Mouse (Mus musculus): Measurements from ENCODE around the gene Diras1.

DNA sequence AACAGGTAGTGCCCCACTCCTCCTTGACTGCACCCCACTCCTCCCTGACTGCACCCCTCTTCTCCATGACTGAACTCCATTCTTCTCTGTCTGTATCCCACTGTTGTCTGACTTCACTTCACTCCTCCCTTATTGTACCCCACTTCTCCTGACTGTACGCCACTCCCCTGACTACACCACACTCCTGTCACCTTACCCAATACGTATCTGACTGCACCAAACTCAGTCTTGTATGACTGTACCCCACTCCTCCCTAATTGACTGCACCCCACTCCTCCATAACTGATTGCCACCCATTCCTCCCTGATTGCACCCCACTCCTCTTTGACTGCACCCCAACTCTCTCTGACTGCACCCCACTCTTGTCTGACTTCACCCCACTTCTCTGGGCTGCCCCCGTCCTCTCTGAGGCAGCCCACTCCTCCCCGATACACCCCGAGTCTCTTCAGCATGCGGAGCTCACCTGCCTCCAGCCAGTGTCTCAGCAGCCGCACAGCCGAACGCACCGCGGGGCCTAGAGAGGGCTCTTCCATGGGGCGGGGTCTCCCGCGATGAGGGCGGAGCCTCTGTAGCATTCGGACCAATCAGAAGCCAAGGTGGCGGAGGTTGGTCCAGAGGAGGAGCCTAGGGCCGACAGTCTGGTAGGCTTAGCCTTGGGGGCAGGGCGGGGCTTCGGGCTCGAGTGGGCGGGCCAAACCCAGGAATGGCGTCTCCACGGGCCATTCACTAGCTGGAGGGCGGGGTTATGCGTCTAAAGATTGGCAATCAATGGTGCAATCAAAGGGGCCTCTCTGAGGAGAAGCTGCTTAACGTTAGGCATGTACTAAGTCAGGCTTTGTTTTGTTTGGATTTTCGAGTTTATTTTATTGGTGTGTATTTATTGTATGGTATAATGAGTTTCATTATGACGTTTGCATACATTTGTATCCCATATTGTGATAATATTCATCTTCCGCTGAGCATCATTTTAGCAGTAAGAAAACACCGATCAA lies 10.8 kb downstream of the Diras1 start, which contains the start of gene Gng7:
- TF ChIP-seq CTCF (IDR thresholded peaks at IDR 0.05; ENCODE audit: low read depth) (no peak), EP300 (optimal IDR thresholded peaks at IDR 0.05) (no peak)
